Comparison of ENCODE assay signal across 40 mouse cellular contexts in genomic region chr1:169880181-169880580, GRCm38 (mm10). TPM values are rescaled to one million over a fixed set of nuclear protein-coding genes. Genes with fewer than 3 reads are reported as not detected.
"Had no signal": no experiment of that assay in that cellular context is flagged by ENCODE, and none has a peak within 500 bp of the region (broad histone marks: within the 10 kb centered on the region; RNA-seq: fewer than 3 reads in every experiment).

No protein-coding gene starts in this region.

- H3K4me2 ChIP-seq: limb, embryonic 12.5 days; limb, embryonic 13.5 days; limb, embryonic 15.5 days; liver, embryonic 11.5 days; liver, embryonic 12.5 days; liver, embryonic 13.5 days; liver, embryonic 15.5 days; lung, embryonic 14.5 days; lung, embryonic 15.5 days; midbrain, embryonic 11.5 days; midbrain, embryonic 12.5 days; midbrain, embryonic 13.5 days; midbrain, embryonic 15.5 days; neural tube, embryonic 12.5 days; neural tube, embryonic 13.5 days had no signal

- H3K9ac ChIP-seq: limb, embryonic 12.5 days; limb, embryonic 13.5 days; limb, embryonic 15.5 days; liver, embryonic 12.5 days; liver, embryonic 13.5 days; liver, embryonic 14.5 days; liver, embryonic 15.5 days; liver, postnatal 0 days; lung, embryonic 14.5 days; lung, embryonic 15.5 days; midbrain, embryonic 12.5 days; midbrain, embryonic 13.5 days; midbrain, embryonic 15.5 days; neural tube, embryonic 12.5 days; neural tube, embryonic 13.5 days had no signal

- H3K4me3 ChIP-seq: limb, embryonic 10.5 days; limb, embryonic 12.5 days; limb, embryonic 13.5 days; limb, embryonic 15.5 days; liver, embryonic 12.5 days; liver, embryonic 13.5 days; liver, embryonic 15.5 days; lung, embryonic 15.5 days; megakaryocyte, embryonic 14.5 days; midbrain, embryonic 10.5 days; midbrain, embryonic 12.5 days; midbrain, embryonic 13.5 days; midbrain, embryonic 15.5 days; myocyte; neural tube, embryonic 12.5 days; neural tube, embryonic 13.5 days had no signal

- DNase-seq: left cerebral cortex, postnatal 4 days; liver; liver, embryonic 13.5 days; liver, postnatal 0 days; lung, adult 18-20 months; lung, adult 2 months; lung, embryonic 14.5 days; lung, postnatal 10 days; lung, postnatal 14 days; lung, postnatal 36 days; lung, postnatal 4 days; midbrain, embryonic 14.5 days had no signal

- ATAC-seq: liver, embryonic 12.5 days; liver, postnatal 0 days; lung, postnatal 0 days; midbrain, embryonic 13.5 days; midbrain, embryonic 15.5 days; midbrain, embryonic 16.5 days had no signal

- H3K36me3 ChIP-seq: limb, embryonic 10.5 days; limb, embryonic 12.5 days; limb, embryonic 13.5 days; limb, embryonic 15.5 days; liver, embryonic 12.5 days; liver, embryonic 13.5 days; liver, embryonic 15.5 days; lung, embryonic 15.5 days; midbrain, embryonic 10.5 days; midbrain, embryonic 12.5 days; midbrain, embryonic 13.5 days; midbrain, embryonic 15.5 days; neural tube, embryonic 12.5 days; neural tube, embryonic 13.5 days had no signal

- H3K27me3 ChIP-seq: limb, embryonic 12.5 days; limb, embryonic 13.5 days; limb, embryonic 15.5 days; liver, embryonic 12.5 days; liver, embryonic 13.5 days; liver, embryonic 15.5 days; lung, embryonic 15.5 days; megakaryocyte, embryonic 14.5 days; midbrain, embryonic 12.5 days; midbrain, embryonic 13.5 days; midbrain, embryonic 15.5 days; neural tube, embryonic 12.5 days; neural tube, embryonic 13.5 days had no signal

- H3K9me3 ChIP-seq: limb, embryonic 10.5 days; limb, embryonic 12.5 days; limb, embryonic 13.5 days; limb, embryonic 15.5 days; liver, embryonic 12.5 days; liver, embryonic 13.5 days; liver, embryonic 15.5 days; lung, embryonic 15.5 days; midbrain, embryonic 10.5 days; midbrain, embryonic 12.5 days; midbrain, embryonic 13.5 days; midbrain, embryonic 15.5 days; neural tube, embryonic 12.5 days; neural tube, embryonic 13.5 days had no signal

- H3K27ac ChIP-seq: limb, embryonic 10.5 days; limb, embryonic 12.5 days; limb, embryonic 13.5 days; limb, embryonic 15.5 days; liver, embryonic 12.5 days; liver, embryonic 13.5 days; liver, embryonic 14.5 days; liver, embryonic 15.5 days; lung, embryonic 15.5 days; macrophage; midbrain, embryonic 10.5 days; midbrain, embryonic 12.5 days; midbrain, embryonic 13.5 days; midbrain, embryonic 15.5 days; neural tube, embryonic 12.5 days; neural tube, embryonic 13.5 days had no signal

- H3K4me1 ChIP-seq: limb, embryonic 10.5 days; limb, embryonic 12.5 days; limb, embryonic 13.5 days; limb, embryonic 15.5 days; liver, embryonic 12.5 days; liver, embryonic 13.5 days; liver, embryonic 15.5 days; lung, embryonic 15.5 days; megakaryocyte, embryonic 14.5 days; midbrain, embryonic 10.5 days; midbrain, embryonic 12.5 days; midbrain, embryonic 13.5 days; midbrain, embryonic 15.5 days; neural tube, embryonic 12.5 days; neural tube, embryonic 13.5 days had no signal

RNA-seq across cellular contexts. Expression of gene Ccdc190, which starts 48.3 kb away (rescaled TPM):
- total RNA-seq: liver, adult 2 months; megakaryocyte progenitor cell, adult 5-6 weeks; megakaryocyte, adult 5-6 weeks; megakaryocyte-erythroid progenitor cell, adult 5-6 weeks; monocyte, adult 5-6 weeks had no signal
- polyA plus RNA-seq: limb, embryonic 10.5 days; limb, embryonic 11.5 days; limb, embryonic 12.5 days; liver, adult 2 months; liver, embryonic 11.5 days; liver, embryonic 12.5 days; liver, embryonic 13.5 days; liver, embryonic 14.5 days; liver, embryonic 15.5 days; liver, embryonic 16.5 days; liver, postnatal 0 days; lung, embryonic 15.5 days; lung, postnatal 0 days; macrophage; myocyte had no signal
